Mouse (Mus musculus) lung, adult 2 months (tissue): ENCODE results near the gene Hist1h2ad. TPM values are rescaled to one million over a fixed set of nuclear protein-coding genes. Genes with fewer than 3 reads are reported as not detected.
"Not testable (repeated sequence)": the region's sequence is repeated elsewhere in the genome, so short reads cannot be mapped to it uniquely, and the experiment has no call there.

Source experiments
- DNase-seq: peaks from one replicate; pipeline ENCODE4 v3.0.0; 2022
- H3K4me1 ChIP-seq: fragments of 200-500 bp; 2 replicates; pipeline ENCODE4 v1.6.1; 2011; ENCODE audit warnings: low read length; ENCODE audit not compliant: control insufficient read depth, insufficient read depth
- H3K4me3 ChIP-seq: fragments of 200-500 bp; replicated peaks from 2 replicates; pipeline ENCODE3; 2011; ENCODE audit warnings: low read depth, mild to moderate bottlenecking, control low read depth, low read length; ENCODE audit errors: extremely low read depth
- CTCF ChIP-seq: fragments of 200-500 bp; IDR thresholded peaks from 2 replicates; pipeline ENCODE4 v1.5.1; 2011; ENCODE audit warnings: mild to moderate bottlenecking, low read length, control low read depth; ENCODE audit not compliant: insufficient read depth
- POLR2A ChIP-seq: fragments of 200-500 bp; IDR thresholded peaks from 2 replicates; pipeline ENCODE4 v1.6.1; 2011; ENCODE audit warnings: low read depth, mild to moderate bottlenecking, control low read depth, low read length, borderline replicate concordance; ENCODE audit errors: extremely low read depth
- WGBS: fragments of 180-500 bp; shearing (Covaris S2); methylation state at CpG from one replicate; pipeline ENCODE4 v1.1.7; 2018; 5-methylcytosine and 5-hydroxymethylcytosine counted together
- polyA plus RNA-seq: library from polyadenylated mRNA; depleted of rRNA; stranded (reverse); fragments of >200 nt; gene quantifications from 2 replicates; pipeline ENCODE4 v1.2.3, GENCODE M21; 2012

The Hist1h2ad gene
- polyA plus RNA-seq, 1 experiment = 1.2 TPM

DNA sequence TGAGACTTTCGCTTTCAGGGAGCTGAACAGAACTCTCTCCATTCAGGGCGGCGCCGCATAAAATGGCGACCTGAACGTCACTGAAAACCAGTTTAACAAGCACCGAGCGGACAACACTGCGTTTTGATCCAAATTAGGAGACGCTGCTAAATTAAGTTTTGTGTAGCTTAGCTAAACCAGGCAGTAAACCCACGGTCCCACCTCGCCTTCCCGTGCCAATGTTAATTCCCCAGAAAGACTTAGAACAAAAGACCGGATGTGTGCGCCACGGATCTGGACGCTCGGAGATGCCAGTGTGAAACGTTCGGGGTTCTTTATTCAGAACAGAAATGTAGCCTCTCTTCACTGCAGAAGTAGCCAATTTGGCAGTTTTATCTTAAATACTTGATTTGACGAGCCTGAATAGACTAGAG is 10.9 kb downstream of the Hist1h2ad start:
- peak overlapping the region; percentile 91 for H3K4me3 ChIP-seq
- peaks cover 2% of the 10 kb centered on the region; the same call in 1 of the 2 replicates for H3K4me1 ChIP-seq
- peak; percentile 78 for DNase-seq
- under 1% methylated on average over 21 of the region's 21 CpGs for WGBS
- TF ChIP-seq CTCF (no peak), POLR2A (peak; percentile 59; the same call in 1 of the 2 replicates)

GRCm38 (mm10) chr13:23585442-23586098 is 11.4 kb downstream of the Hist1h2ad start:
- TF ChIP-seq POLR2A = peak; percentile 97
- peak; percentile 63 for DNase-seq
- WGBS = under 1% methylated on average over 34 of the region's 36 CpGs
- H3K4me3 ChIP-seq = peak overlapping the region; percentile 91
- not testable (repeated sequence) for H3K4me1 ChIP-seq

- 2% methylated on average over 22 of the region's 22 CpGs for WGBS
These were observed 12.1 kb downstream of the Hist1h2ad start for GRCm38 (mm10) chr13:23586099-23586939.

DNA sequence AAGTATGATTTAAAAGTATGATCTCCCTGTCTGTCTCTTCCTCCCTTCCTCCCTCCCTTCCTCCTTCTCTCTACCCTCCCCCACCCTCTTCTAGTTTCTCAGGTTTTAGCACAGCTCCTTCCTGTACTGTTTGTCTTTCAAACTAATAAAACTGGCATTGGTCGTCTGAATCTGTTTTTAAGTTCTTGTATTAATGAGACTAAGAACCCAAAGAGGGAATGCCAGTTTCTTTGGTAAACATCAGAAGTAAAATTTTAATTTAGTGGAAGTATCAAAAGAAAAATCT is 12.7 kb downstream of the Hist1h2ad start:
- DNase-seq = no peak
- WGBS = 0% methylated on average over 1 of the region's 1 CpGs
- no peak overlapping the region for H3K4me3 ChIP-seq
- TF ChIP-seq CTCF = no peak
- no peak for TF ChIP-seq POLR2A
- H3K4me1 ChIP-seq = peaks cover 2% of the 10 kb centered on the region; the same call in 1 of the 2 replicates

More at GRCm38 (mm10) chr13:23586099-23586939, 12.1 kb downstream of the Hist1h2ad start:
- Histone ChIP-seq H3K4me3 (peak overlapping the region; percentile 64), H3K4me1 (peaks cover 2% of the 10 kb centered on the region; the same call in 1 of the 2 replicates)
- TF ChIP-seq POLR2A (no peak), CTCF (no peak)
- peak; percentile 16 for DNase-seq

GRCm38 (mm10) chr13:23591206-23591605 is 17.0 kb downstream of the Hist1h2ad start:
- 87% methylated on average over 7 of the region's 7 CpGs for WGBS
- H3K4me1 ChIP-seq = peaks cover 5% of the 10 kb centered on the region; the same call in 1 of the 2 replicates
- TF ChIP-seq POLR2A = no peak
- DNase-seq = no peak
- no peak overlapping the region for H3K4me3 ChIP-seq

GRCm38 (mm10) chr13:23591886-23592285 is 17.7 kb downstream of the Hist1h2ad start:
- 85% methylated on average over 7 of the region's 7 CpGs for WGBS
- H3K4me3 ChIP-seq, H3K4me1 ChIP-seq, DNase-seq: not testable (repeated sequence)

- H3K4me1 ChIP-seq = peaks cover 5% of the 10 kb centered on the region; the same call in 1 of the 2 replicates
- no peak for TF ChIP-seq CTCF
- TF ChIP-seq POLR2A = no peak
- no peak for DNase-seq
- H3K4me3 ChIP-seq = no peak overlapping the region
- 52% methylated on average over 7 of the region's 7 CpGs for WGBS
These were observed 18.4 kb downstream of the Hist1h2ad start for GRCm38 (mm10) chr13:23592614-23593013.

GRCm38 (mm10) chr13:23593051-23593770 is 19.0 kb downstream of the Hist1h2ad start:
- H3K4me3 ChIP-seq = no peak overlapping the region
- TF ChIP-seq POLR2A = no peak
- TF ChIP-seq CTCF = no peak
- peaks cover 5% of the 10 kb centered on the region for H3K4me1 ChIP-seq
- WGBS = 40% methylated on average over 5 of the region's 5 CpGs
- no peak for DNase-seq

GRCm38 (mm10) chr13:23595185-23595584 is 21.0 kb downstream of the Hist1h2ad start:
- Histone ChIP-seq H3K4me1 (peaks cover 5% of the 10 kb centered on the region), H3K4me3 (no peak overlapping the region)
- 64% methylated on average over 2 of the region's 2 CpGs for WGBS
- TF ChIP-seq CTCF = no peak
- TF ChIP-seq POLR2A = no peak
- no peak for DNase-seq
